Mouse (Mus musculus) testis, adult 2 months (tissue): Measurements from ENCODE around the gene Gm13090. TPM values are rescaled to one million over a fixed set of nuclear protein-coding genes. Genes with fewer than 3 reads are reported as not detected.

Experiments
- H3K27ac ChIP-seq: fragments of 200-500 bp; 2 replicates; pipeline ENCODE4 v1.5.1; 2012; ENCODE audit warnings: low read depth, low read length; ENCODE audit not compliant: control insufficient read depth, insufficient read depth
- H3K27me3 ChIP-seq: fragments of 200-500 bp; 2 replicates; pipeline ENCODE4 v1.6.1; 2012; ENCODE audit warnings: mild to moderate bottlenecking, low read length, moderate library complexity; ENCODE audit not compliant: control insufficient read depth, insufficient read depth
- H3K36me3 ChIP-seq: fragments of 200-500 bp; 2 replicates; pipeline ENCODE4 v1.6.1; 2012; ENCODE audit warnings: mild to moderate bottlenecking, low read length; ENCODE audit not compliant: control insufficient read depth, insufficient read depth
- H3K4me1 ChIP-seq: fragments of 200-500 bp; 2 replicates; pipeline ENCODE4 v1.6.1; 2012; ENCODE audit warnings: low read length; ENCODE audit not compliant: control insufficient read depth, insufficient read depth
- H3K4me3 ChIP-seq: fragments of 200-500 bp; 2 replicates; pipeline ENCODE4 v1.5.1; 2012; ENCODE audit warnings: low read depth, mild to moderate bottlenecking, low read length, moderate library complexity, mixed read lengths; ENCODE audit not compliant: control insufficient read depth
- CTCF ChIP-seq: fragments of 200-500 bp; IDR thresholded peaks from 2 replicates; pipeline ENCODE4 v1.5.1; 2012; ENCODE audit warnings: low read depth, mild to moderate bottlenecking, inconsistent platforms, low read length, moderate library complexity; ENCODE audit not compliant: control insufficient read depth, insufficient read depth, insufficient replicate concordance
- POLR2A ChIP-seq: fragments of 200-500 bp; IDR thresholded peaks from 2 replicates; pipeline ENCODE4 v1.6.1; 2012; ENCODE audit warnings: low read depth, mild to moderate bottlenecking, inconsistent platforms, low read length, moderate library complexity; ENCODE audit not compliant: control insufficient read depth
- polyA plus RNA-seq: library from polyadenylated mRNA; depleted of rRNA; stranded (reverse); fragments of >200 nt; gene quantifications from 2 replicates; pipeline ENCODE4 v1.2.3, GENCODE M21; 2012

Gm13090 gene
- polyA plus RNA-seq, 1 experiment, result not detected

DNA sequence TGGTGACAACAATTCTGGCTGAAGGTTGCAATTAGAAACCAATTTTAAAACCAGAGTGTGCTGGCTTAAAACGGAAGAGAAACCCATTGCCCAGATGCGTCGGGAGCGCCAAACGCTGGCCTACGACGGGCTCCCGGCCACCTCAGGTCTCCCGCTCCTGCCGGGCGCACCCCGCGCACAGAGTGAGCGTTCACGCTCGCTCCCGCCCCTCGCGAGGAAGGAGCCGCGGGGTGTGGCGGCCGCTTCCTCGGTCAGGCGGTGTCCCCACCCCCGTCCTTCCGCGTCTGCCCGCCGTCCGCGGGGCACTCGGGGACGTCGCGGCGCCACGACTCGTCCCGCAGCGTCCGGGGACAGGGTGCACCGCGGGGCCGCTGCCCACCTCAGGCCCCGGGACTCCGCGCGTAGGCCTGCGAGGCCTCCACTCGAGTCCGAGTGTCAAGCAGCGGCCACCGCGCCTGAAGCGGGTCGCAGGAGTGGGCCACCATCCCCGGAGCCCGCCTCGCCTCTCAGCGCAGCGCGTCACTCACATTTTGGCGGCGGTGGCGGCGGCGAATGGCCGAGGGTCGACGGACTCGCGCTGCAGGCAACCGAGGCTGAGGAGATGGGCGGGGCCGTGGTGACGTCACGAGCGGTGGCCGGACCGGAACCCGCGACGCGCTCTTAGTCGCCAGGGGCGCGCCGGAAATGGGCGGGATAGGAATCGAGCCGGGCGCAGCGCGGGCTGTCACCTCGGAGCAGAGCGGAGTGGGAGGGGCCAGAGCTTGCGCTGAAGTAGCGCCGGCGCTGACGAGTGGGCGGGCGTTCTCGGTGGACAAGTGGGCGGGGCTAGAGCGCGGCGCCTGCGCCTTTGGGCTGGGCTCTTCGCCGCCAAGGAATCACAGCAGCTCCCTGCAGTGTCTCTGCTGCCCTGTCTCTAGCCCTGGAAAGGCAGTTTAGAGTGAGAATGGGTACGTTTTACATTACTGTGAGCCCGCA, 31.7 kb upstream of the Gm13090 start, which contains the start of gene Vamp3:
Gene Vamp3 (minus strand): TSS at position 617 of the 975 bp plus-strand sequence.
- peak within 1 kb of the TSS; percentile 88 for H3K27ac ChIP-seq
- no peaks in the 10 kb centered on the region for H3K27me3 ChIP-seq
- peaks cover 2% of the 10 kb centered on the region; the same call in 1 of the 2 replicates for H3K4me1 ChIP-seq
- peaks cover 3% of the 10 kb centered on the region; the same call in 1 of the 2 replicates for H3K36me3 ChIP-seq
- TF ChIP-seq CTCF (no peak), POLR2A (peak; percentile 75)
- peak within 1 kb of the TSS; percentile 89 for H3K4me3 ChIP-seq

DNA sequence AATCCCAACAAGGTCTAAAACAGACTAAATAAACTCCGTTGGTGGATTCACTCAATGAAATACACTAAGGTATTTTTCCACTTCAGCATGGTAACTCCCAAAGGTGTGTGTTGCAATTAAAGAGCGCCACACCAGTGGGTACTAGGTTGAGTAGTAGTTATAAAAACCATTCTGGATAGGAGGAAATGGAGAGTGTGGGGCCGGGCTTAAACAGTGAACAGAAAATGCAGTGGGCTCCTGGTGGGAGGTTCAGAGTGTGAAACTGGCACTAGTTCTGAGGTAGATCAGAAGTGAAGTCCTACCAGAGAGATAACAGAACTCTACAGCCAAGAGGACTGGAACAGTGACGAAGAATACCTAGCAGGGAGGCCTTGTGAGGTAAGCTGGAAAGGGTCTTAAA, 30.7 kb upstream of the Gm13090 start:
- H3K4me1 ChIP-seq, result peaks cover 2% of the 10 kb centered on the region; the same call in 1 of the 2 replicates
- TF ChIP-seq POLR2A, result no peak
- TF ChIP-seq CTCF, result no peak
- H3K36me3 ChIP-seq, result peaks cover 1% of the 10 kb centered on the region; the same call in 1 of the 2 replicates
- no peaks in the 10 kb centered on the region for H3K27me3 ChIP-seq
- H3K4me3 ChIP-seq, result peak overlapping the region; percentile 89; the same call in 1 of the 2 replicates
- H3K27ac ChIP-seq, result peak overlapping the region; percentile 77; the same call in 1 of the 2 replicates

DNA sequence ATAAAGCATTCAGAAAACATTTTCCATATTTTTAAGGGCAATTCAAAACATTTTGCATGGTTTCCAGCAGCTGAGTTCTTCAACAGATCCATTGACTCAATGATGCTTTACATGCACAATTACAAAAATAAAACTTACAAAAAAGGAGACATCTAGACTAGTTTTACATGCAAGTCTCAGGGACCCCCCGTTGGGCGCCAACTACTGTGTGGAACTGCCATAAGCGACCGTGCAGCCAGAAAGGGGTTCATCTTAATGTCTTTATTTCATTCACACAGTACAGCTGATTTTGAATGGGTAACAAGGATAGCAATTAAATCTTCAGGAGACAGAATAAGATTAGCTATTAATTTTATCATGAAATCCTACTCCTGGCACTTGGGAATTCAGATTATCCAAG, 29.8 kb upstream of the Gm13090 start:
- H3K36me3 ChIP-seq, result no peaks in the 10 kb centered on the region

DNA sequence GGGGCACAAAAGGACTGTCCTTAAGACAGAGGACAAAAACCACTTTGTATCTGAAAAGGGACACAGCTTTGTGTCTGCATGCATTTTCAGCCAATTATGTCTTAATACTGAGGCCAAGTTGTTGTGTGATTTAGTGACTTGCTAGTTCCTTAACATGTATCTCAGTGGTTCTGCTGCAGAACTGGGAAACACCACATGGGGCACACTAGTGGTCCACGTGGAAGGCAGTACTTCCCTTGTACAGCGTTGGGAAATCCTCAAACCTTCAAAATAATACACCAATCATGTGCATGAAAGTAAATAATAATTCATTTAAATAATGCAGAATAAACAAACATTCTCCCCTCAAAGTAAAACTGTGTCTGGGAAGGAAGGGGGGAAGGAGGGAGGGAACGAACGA, 20.6 kb upstream of the Gm13090 start:
- no peaks in the 10 kb centered on the region for H3K27me3 ChIP-seq
- no peaks in the 10 kb centered on the region for H3K36me3 ChIP-seq
- H3K27ac ChIP-seq, result no peak overlapping the region
- no peak overlapping the region for H3K4me3 ChIP-seq
- no peaks in the 10 kb centered on the region for H3K4me1 ChIP-seq
- no peak for TF ChIP-seq POLR2A
- TF ChIP-seq CTCF, result no peak

More for the DNA sequence above, 29.8 kb upstream of the Gm13090 start:
- no peak for TF ChIP-seq CTCF
- TF ChIP-seq POLR2A, result no peak
- Histone ChIP-seq H3K27me3 (no peaks in the 10 kb centered on the region), H3K27ac (no peak overlapping the region), H3K4me1 (peaks cover 2% of the 10 kb centered on the region; the same call in 1 of the 2 replicates), H3K4me3 (no peak overlapping the region)

DNA sequence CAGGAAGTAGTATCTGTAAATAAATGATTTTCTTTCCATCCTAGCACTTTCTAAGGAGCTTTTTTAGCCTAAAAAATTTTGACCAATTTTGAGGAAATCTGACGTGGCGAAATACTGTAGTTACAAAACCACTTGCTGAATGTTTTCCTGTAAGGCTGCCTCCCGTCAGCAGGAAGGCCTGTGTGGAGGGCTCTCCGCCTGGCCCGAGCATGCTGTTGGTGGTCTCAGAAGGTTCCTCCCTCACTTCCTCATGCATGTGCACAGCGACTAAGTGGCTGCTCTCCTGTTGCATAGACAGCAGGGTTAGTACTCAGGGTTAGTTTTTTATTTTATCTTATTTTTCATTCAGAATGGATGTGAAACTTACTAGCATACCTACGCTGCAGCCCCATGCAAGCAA, 18.4 kb upstream of the Gm13090 start:
- TF ChIP-seq CTCF, result no peak
- TF ChIP-seq POLR2A, result no peak
- H3K27ac ChIP-seq, result no peak overlapping the region
- no peak overlapping the region for H3K4me3 ChIP-seq
- H3K27me3 ChIP-seq, result no peaks in the 10 kb centered on the region
- no peaks in the 10 kb centered on the region for H3K36me3 ChIP-seq
- no peaks in the 10 kb centered on the region for H3K4me1 ChIP-seq

DNA sequence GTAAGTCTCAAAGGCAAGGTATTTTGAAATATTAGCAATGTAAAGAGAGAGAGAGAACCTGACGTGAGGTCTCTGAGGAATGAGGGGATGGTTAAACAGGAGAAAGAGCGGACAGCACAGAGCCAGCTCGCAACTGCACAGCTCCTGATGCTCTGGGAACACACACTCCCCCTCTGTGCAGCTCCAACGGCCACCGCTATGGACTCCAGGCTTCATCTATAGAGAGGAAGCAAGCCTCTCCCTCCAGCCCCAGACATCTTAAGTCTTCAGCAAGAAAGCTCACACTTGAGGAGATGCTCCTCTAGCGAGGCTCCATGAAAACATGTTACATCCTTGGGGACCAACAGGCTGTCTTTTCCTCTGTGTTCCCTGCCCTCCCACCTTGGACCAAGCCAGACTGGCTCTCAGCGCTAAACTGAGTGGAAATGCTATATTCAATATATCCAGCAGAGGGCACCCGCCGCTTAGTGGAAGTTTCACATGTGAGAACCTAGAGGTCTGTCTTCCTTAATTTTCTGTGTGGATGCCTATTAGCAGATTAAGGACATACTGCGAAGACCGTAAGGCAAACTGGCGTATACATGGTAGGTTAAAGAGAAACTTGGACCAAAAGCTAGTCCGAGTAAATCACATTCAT, 16.1 kb upstream of the Gm13090 start:
- TF ChIP-seq CTCF (peak; percentile 30; the same call in 1 of the 2 replicates), POLR2A (no peak)
- no peaks in the 10 kb centered on the region for H3K36me3 ChIP-seq
- no peak overlapping the region for H3K27ac ChIP-seq
- no peak overlapping the region for H3K4me3 ChIP-seq
- H3K4me1 ChIP-seq, result no peaks in the 10 kb centered on the region
- no peaks in the 10 kb centered on the region for H3K27me3 ChIP-seq

DNA sequence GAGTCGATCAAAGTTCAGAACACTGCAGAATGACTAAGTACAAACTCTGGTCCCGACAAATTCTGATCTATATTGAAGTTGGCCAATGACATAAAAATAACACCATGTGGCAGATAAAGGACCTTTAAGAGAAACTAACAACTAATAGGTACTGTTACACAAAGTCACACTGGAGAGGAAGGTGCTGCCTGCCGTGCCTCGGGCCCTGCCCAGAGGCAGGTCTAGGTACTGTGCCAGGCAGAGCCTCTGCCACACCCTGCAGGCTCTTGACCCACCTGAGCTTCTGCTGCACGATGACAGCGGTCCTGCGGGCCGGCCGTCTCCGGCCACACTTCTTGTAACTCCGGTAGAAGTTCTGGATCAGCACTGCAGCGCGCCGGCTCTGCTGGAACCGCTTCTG, 14.6 kb upstream of the Gm13090 start:
- TF ChIP-seq CTCF (no peak), POLR2A (no peak)
- Histone ChIP-seq H3K36me3 (no peaks in the 10 kb centered on the region), H3K27ac (no peak overlapping the region), H3K27me3 (no peaks in the 10 kb centered on the region), H3K4me1 (no peaks in the 10 kb centered on the region), H3K4me3 (no peak overlapping the region)
